Mouse (Mus musculus): ENCODE measurements around the gene Tspan4.

DNA sequence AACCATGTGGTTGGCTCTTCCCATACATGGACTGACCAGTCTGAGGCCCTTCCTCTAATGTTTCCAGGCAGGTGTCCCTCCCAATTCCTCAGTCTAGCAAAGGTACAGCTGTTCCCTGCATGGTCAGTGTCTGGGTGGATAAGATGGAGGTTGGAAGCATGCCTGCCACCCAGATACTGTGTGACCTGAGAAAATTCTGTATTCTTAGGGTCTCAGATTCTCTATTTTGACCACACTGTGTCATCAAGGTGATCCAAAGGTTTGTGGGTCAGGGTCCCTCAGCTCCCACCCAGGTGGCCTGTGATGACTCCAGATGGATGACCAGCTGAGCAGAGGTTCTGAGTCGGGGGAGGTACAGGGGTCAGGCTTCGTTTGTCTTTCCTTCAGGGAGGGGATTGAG, 10.1 kb downstream of the Tspan4 start:
- no peak for TF ChIP-seq TAL1 (IDR thresholded peaks at IDR 0.05; ENCODE audit: low read length)
- no peak for TF ChIP-seq GATA1 (IDR thresholded peaks at IDR 0.05; ENCODE audit: low read length)
